In the genomic region with DNA sequence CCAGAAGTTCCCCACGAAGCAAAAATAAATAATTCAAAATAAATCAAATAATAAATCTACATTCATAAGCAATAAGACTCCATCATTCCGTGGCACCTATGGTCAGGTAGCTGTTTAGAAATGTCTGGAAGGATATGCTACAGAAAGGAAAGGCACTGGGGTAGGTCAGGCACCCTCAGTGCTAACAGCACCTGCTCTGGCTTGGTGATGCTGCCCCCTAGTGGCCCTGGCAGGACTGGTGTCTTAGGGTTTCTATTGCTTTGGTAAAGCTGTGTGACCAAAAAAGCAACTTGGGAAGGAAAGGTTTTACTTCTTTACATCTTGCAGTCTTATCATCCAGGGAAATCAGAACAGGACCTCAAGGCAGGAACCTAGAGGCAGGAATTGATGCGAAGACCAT, we compare ENCODE assay signal across 9 mouse cellular contexts. TPM values are rescaled to one million over a fixed set of nuclear protein-coding genes. Genes with fewer than 3 reads are reported as not detected.
DNase-seq lines count a peak whose midpoint lies in the region; ATAC-seq and TF ChIP-seq lines count a peak whose summit lies in the region.
"Had no signal": no experiment of that assay in that cellular context is flagged by ENCODE, and none has a peak within 500 bp of the region (broad histone marks: within the 10 kb centered on the region; RNA-seq: fewer than 3 reads in every experiment).

No protein-coding gene starts in this region.

- ATAC-seq in forebrain, embryonic 14.5 days, result 0 out of 2 replicates have a peak, but pooled peaks have one; percentile 76
- peak; percentile 82 for ATAC-seq in lung, embryonic 16.5 days (ENCODE audit: low read depth)

- H3K27ac ChIP-seq in MEL (ENCODE audit: control insufficient read depth, low read depth, low read length), result no peak overlapping the region
- H3K27ac ChIP-seq in forebrain, embryonic 14.5 days (ENCODE audit: low read depth, low read length), result no peak overlapping the region
- H3K27ac ChIP-seq in layer of hippocampus, adult 2 months, result no peak overlapping the region
- no peak overlapping the region for H3K27ac ChIP-seq in lung, embryonic 16.5 days (ENCODE audit: low read length)
- H3K27ac ChIP-seq: limb, embryonic 12.5 days had no signal

- peak; percentile 95 for DNase-seq in MEL (ENCODE audit: low read depth, low spot score)
- peak; percentile 83 for DNase-seq in c-Kit-positive CD71-negative TER-119-negative erythroid progenitor cells, embryonic 14.5 days (ENCODE audit: low read depth)
- peak; percentile 86 for DNase-seq in forebrain, embryonic 14.5 days (ENCODE audit: low spot score)
- DNase-seq in heart, postnatal 25 days (ENCODE audit: low spot score), result peak; percentile 63
- peak; percentile 72 to 92 for DNase-seq in layer of hippocampus, adult 2 months (ENCODE audit: low spot score in 2 of 2)
- peak; percentile 79 for DNase-seq in retina, postnatal 7 days (ENCODE audit: low read depth, low spot score)
- peak; percentile 79 to 81 for DNase-seq in urinary bladder, adult 18-20 months (ENCODE audit: low spot score in 2 of 2)

- TF ChIP-seq RAD21 in MEL (IDR thresholded peaks at IDR 0.05; ENCODE audit: low read depth, low read length), result no peak; the same call in none of the 2 replicates

- 0 out of 2 replicates have a peak, but pooled peaks cover 2% of the 10 kb centered on the region for H3K9me3 ChIP-seq in MEL (replicated peaks; ENCODE audit: insufficient read depth, low read length)
- H3K9me3 ChIP-seq in forebrain, embryonic 14.5 days (replicated peaks; ENCODE audit: control insufficient read depth, low read length), result no peaks in the 10 kb centered on the region
- H3K9me3 ChIP-seq in lung, embryonic 16.5 days (ENCODE audit: control insufficient read depth, low read length), result no peaks in the 10 kb centered on the region

- no peak overlapping the region for H3K4me2 ChIP-seq in forebrain, embryonic 14.5 days (ENCODE audit: low read length)
- no peak overlapping the region for H3K4me2 ChIP-seq in lung, embryonic 16.5 days (ENCODE audit: low read depth, low read length)
- H3K4me2 ChIP-seq: limb, embryonic 12.5 days had no signal

- H3K4me1 ChIP-seq in MEL (ENCODE audit: control insufficient read depth in 1 of 2, insufficient read depth in 2 of 2, low read length in 2 of 2), result no peaks in the 10 kb centered on the region
- H3K4me1 ChIP-seq in forebrain, embryonic 14.5 days (ENCODE audit: control insufficient read depth, insufficient read depth, low read length), result no peaks in the 10 kb centered on the region
- no peaks in the 10 kb centered on the region for H3K4me1 ChIP-seq in lung, embryonic 16.5 days (replicated peaks; ENCODE audit: control insufficient read depth, insufficient read depth, low read length)
- H3K4me1 ChIP-seq: limb, embryonic 12.5 days had no signal

- no peak overlapping the region for H3K4me3 ChIP-seq in MEL (ENCODE audit: control insufficient read depth in 1 of 2, insufficient read depth in 1 of 2, low read depth in 2 of 2, low read length in 2 of 2)
- no peak overlapping the region for H3K4me3 ChIP-seq in forebrain, embryonic 14.5 days (ENCODE audit: low read depth, low read length)
- H3K4me3 ChIP-seq in layer of hippocampus, adult 2 months, result no peak overlapping the region
- H3K4me3 ChIP-seq in lung, embryonic 16.5 days (ENCODE audit: low read length), result no peak overlapping the region
- H3K4me3 ChIP-seq: limb, embryonic 12.5 days had no signal

- peak in 2 of 3 experiments; percentile 100; a peak in 5 of 6 replicates for TF ChIP-seq CTCF in MEL (IDR thresholded peaks at IDR 0.05 in 2 of 3, conservative IDR thresholded peaks at IDR 0.05 in 1 of 3; ENCODE audit: control insufficient read depth in 1 of 3, insufficient read depth in 1 of 3, low read depth in 2 of 3, low read length in 3 of 3, poor library complexity in 1 of 3, severe bottlenecking in 1 of 3)
- TF ChIP-seq CTCF in layer of hippocampus, adult 2 months (conservative IDR thresholded peaks at IDR 0.05), result peak; percentile 97

- no peak overlapping the region for H3K9ac ChIP-seq in MEL (ENCODE audit: control insufficient read depth, low read depth, low read length, poor library complexity, severe bottlenecking)
- H3K9ac ChIP-seq in forebrain, embryonic 14.5 days (ENCODE audit: low read length), result no peak overlapping the region
- H3K9ac ChIP-seq in lung, embryonic 16.5 days (ENCODE audit: low read length), result no peak overlapping the region
- H3K9ac ChIP-seq: limb, embryonic 12.5 days had no signal

- intact Hi-C loops in heart, postnatal 25 days (cut with DNase I), result loop anchor here (1.0 to 2.0 kb wide), 3 partner anchors 25 to 98 kb away; no protein-coding TSS in a partner anchor

- no peak for TF ChIP-seq POLR2A in MEL (IDR thresholded peaks at IDR 0.05; ENCODE audit: control insufficient read depth in 1 of 2, insufficient read depth in 1 of 2, low read depth in 1 of 2, low read length in 2 of 2, poor library complexity in 1 of 2)

- TF ChIP-seq EP300 in MEL (IDR thresholded peaks at IDR 0.05; ENCODE audit: low read depth in 1 of 2, low read length in 2 of 2), result no peak

- H3K79me2 ChIP-seq in MEL (ENCODE audit: control insufficient read depth, insufficient read depth, low read length, poor library complexity), result no peaks in the 10 kb centered on the region

- WGBS in forebrain, embryonic 14.5 days, result 25% methylated on average over 3 of the region's 3 CpGs
- 20% methylated on average over 3 of the region's 3 CpGs for WGBS in lung, embryonic 16.5 days

- H3K36me3 ChIP-seq in MEL (ENCODE audit: control insufficient read depth in 1 of 2, insufficient read depth in 2 of 2, low read length in 2 of 2), result no peaks in the 10 kb centered on the region
- H3K36me3 ChIP-seq in forebrain, embryonic 14.5 days (ENCODE audit: control insufficient read depth, insufficient read depth, low read length), result no peaks in the 10 kb centered on the region
- no peaks in the 10 kb centered on the region for H3K36me3 ChIP-seq in lung, embryonic 16.5 days (ENCODE audit: control insufficient read depth, insufficient read depth, low read length)
- H3K36me3 ChIP-seq: limb, embryonic 12.5 days had no signal

- H3K27me3 ChIP-seq in MEL (ENCODE audit: control insufficient read depth in 1 of 2, insufficient read depth in 2 of 2, low read length in 2 of 2), result no peaks in the 10 kb centered on the region
- H3K27me3 ChIP-seq in forebrain, embryonic 14.5 days (replicated peaks; ENCODE audit: control insufficient read depth, insufficient read depth, low read length), result no peaks in the 10 kb centered on the region
- H3K27me3 ChIP-seq in lung, embryonic 16.5 days (ENCODE audit: control insufficient read depth, insufficient read depth, low read depth, low read length), result no peaks in the 10 kb centered on the region; the same call in 1 of the 2 replicates
- H3K27me3 ChIP-seq: limb, embryonic 12.5 days had no signal

TF ChIP-seq in MEL, 35 proteins besides CTCF, POLR2A, EP300 and RAD21 (continues in another document):
- TF ChIP-seq MYB (IDR thresholded peaks at IDR 0.05; ENCODE audit: low read depth, low read length) (no peak), USF1 (IDR thresholded peaks at IDR 0.05; ENCODE audit: low read depth, low read length) (no peak), JUND (IDR thresholded peaks at IDR 0.05; ENCODE audit: low read depth, low read length) (peak; percentile 78), E2F4 (IDR thresholded peaks at IDR 0.05; ENCODE audit: borderline replicate concordance, low read depth, low read length) (no peak), GATA1 (IDR thresholded peaks at IDR 0.05; ENCODE audit: low read depth, low read length) (peak; percentile 55; the same call in 1 of the 2 replicates), ZNF384 (IDR thresholded peaks at IDR 0.05; ENCODE audit: low read depth, low read length) (peak; percentile 78), TAL1 (IDR thresholded peaks at IDR 0.05; ENCODE audit: low read length) (no peak), TBP (IDR thresholded peaks at IDR 0.05; ENCODE audit: low read depth, low read length) (no peak), MXI1 (IDR thresholded peaks at IDR 0.05; ENCODE audit: low read depth, low read length) (no peak)

RNA-seq across cellular contexts. Expression of a gene that starts 14.6 kb away (rescaled TPM):
- 245 and 279 TPM in 2 replicates for total RNA-seq in MEL (2012; rRNA removed)
- 100 to 1,000 TPM in 1 of 2 experiments, not detected in 1; 274 TPM for polyA plus RNA-seq in MEL (2012; ENCODE audit: insufficient read depth in 1 of 2, insufficient read length in 2 of 2, low read depth in 1 of 2, low replicate concordance in 2 of 2, missing spikeins in 1 of 2)
- polyA plus RNA-seq in forebrain, embryonic 14.5 days (2014; fragmentation: Nextera tagmentation; extraction: Ambion mirVana), result 101 and 112 TPM in 2 replicates
- 1 to 10 TPM; 6.4 to 7.6 TPM for total RNA-seq in heart, postnatal 25 days (2021)
- 10 to 100 TPM in 1 of 2 experiments, 1 to 10 TPM in 1; 7.1 to 10.8 TPM for total RNA-seq in layer of hippocampus, adult 2 months (2021)
- polyA plus RNA-seq in lung, embryonic 16.5 days (2015; fragmentation: Nextera tagmentation; extraction: Ambion mirVana), result 105 and 108 TPM in 2 replicates

RNA-seq across cellular contexts. Expression of a gene that starts 24.2 kb away (rescaled TPM):
- total RNA-seq in MEL (2012; rRNA removed), result 6.5 and 6.8 TPM in 2 replicates
- 1 to 10 TPM in 1 of 2 experiments, not detected in 1; 5.4 TPM for polyA plus RNA-seq in MEL (2012; ENCODE audit: insufficient read depth in 1 of 2, insufficient read length in 2 of 2, low read depth in 1 of 2, low replicate concordance in 2 of 2, missing spikeins in 1 of 2)
- not detected in 2 replicates for polyA plus RNA-seq in forebrain, embryonic 14.5 days (2014; fragmentation: Nextera tagmentation; extraction: Ambion mirVana)
- total RNA-seq in heart, postnatal 25 days (2021), result under 1 TPM in 1 of 2 experiments, not detected in 1; 0.23 TPM
- not detected for total RNA-seq in layer of hippocampus, adult 2 months (2021)
- polyA plus RNA-seq in lung, embryonic 16.5 days (2015; fragmentation: Nextera tagmentation; extraction: Ambion mirVana), result 0.15 and 0.73 TPM in 2 replicates
- polyA plus RNA-seq: limb, embryonic 12.5 days had no signal

RNA-seq across cellular contexts. Expression of a gene that starts 35.1 kb away (rescaled TPM):
- total RNA-seq in MEL (2012; rRNA removed), result 11.2 and 15.2 TPM in 2 replicates
- 10 to 100 TPM in 1 of 2 experiments, not detected in 1; 21.4 TPM for polyA plus RNA-seq in MEL (2012; ENCODE audit: insufficient read depth in 1 of 2, insufficient read length in 2 of 2, low read depth in 1 of 2, low replicate concordance in 2 of 2, missing spikeins in 1 of 2)
- 17.0 and 19.4 TPM in 2 replicates for polyA plus RNA-seq in forebrain, embryonic 14.5 days (2014; fragmentation: Nextera tagmentation; extraction: Ambion mirVana)
- 1 to 10 TPM; 1.5 to 1.9 TPM for total RNA-seq in heart, postnatal 25 days (2021)
- 10 to 100 TPM; 12.8 to 13.2 TPM for total RNA-seq in layer of hippocampus, adult 2 months (2021)
- 9.2 and 9.5 TPM in 2 replicates for polyA plus RNA-seq in lung, embryonic 16.5 days (2015; fragmentation: Nextera tagmentation; extraction: Ambion mirVana)

RNA-seq across cellular contexts. Expression of a gene that starts 41.3 kb away (rescaled TPM):
- total RNA-seq in MEL (2012; rRNA removed), result 1.2 and 2.6 TPM in 2 replicates
- 10 to 100 TPM in 1 of 2 experiments, not detected in 1; 11.4 TPM for polyA plus RNA-seq in MEL (2012; ENCODE audit: insufficient read depth in 1 of 2, insufficient read length in 2 of 2, low read depth in 1 of 2, low replicate concordance in 2 of 2, missing spikeins in 1 of 2)
- polyA plus RNA-seq in forebrain, embryonic 14.5 days (2014; fragmentation: Nextera tagmentation; extraction: Ambion mirVana), result 0.29 and 0.51 TPM in 2 replicates
- total RNA-seq in heart, postnatal 25 days (2021), result 10 to 100 TPM; 15.3 to 16.5 TPM
- 1 to 10 TPM; 3.3 to 3.5 TPM for total RNA-seq in layer of hippocampus, adult 2 months (2021)
- 0.84 and 1.4 TPM in 2 replicates for polyA plus RNA-seq in lung, embryonic 16.5 days (2015; fragmentation: Nextera tagmentation; extraction: Ambion mirVana)

Comparison
In these comparisons a context has a peak if more than half of its experiments do, and no peak if none do; other contexts are left out.
1. RNA of a gene that starts 14.6 kb away (total RNA-seq): 245 to 279 TPM in MEL; 7.1 to 10.8 TPM in layer of hippocampus, adult 2 months and 6.4 to 7.6 TPM in heart, postnatal 25 days; every median in the first group is over 10 times any median in the second.
2. Peak in every context shown above with its lines, with median percentiles within 50 percentile points of each other: DNase-seq.